Mouse (Mus musculus) liver, postnatal 0 days (tissue): ENCODE measurements at regions not wholly inside any gene's neighbourhood (a gene's known extent, or its start where the extent isn't known, plus 50 kb on each side); places are given as distances from the start of the nearest gene placed in this dataset.

ENCODE experiments used
- ATAC-seq: fragments of 200-750 bp; cut with Nextera tagmentation; 2 replicates; pipeline ENCODE4 v1.8.0; 2017; ENCODE audit warnings: mild to moderate bottlenecking, moderate library complexity
- DNase-seq: peaks from one replicate; pipeline ENCODE4 v3.0.0-alpha.2; 2016
- H3K27ac ChIP-seq: fragments of 300-500 bp; sonication (generic); 2 replicates; pipeline ENCODE4 v1.5.1; 2014; ENCODE audit warnings: antibody characterized with exemption, moderate library complexity, mild to moderate bottlenecking, low read depth
- H3K27me3 ChIP-seq: fragments of 300-500 bp; sonication (generic); 2 replicates; pipeline ENCODE4 v1.6.1; 2014; ENCODE audit warnings: low read length, control low read depth, mixed read lengths; ENCODE audit not compliant: insufficient read depth
- H3K36me3 ChIP-seq: fragments of 300-500 bp; sonication (generic); replicated peaks from 2 replicates; pipeline ENCODE4 v1.6.1; 2014; ENCODE audit warnings: mild to moderate bottlenecking, control low read depth, low read length, moderate library complexity, mixed read lengths; ENCODE audit not compliant: insufficient read depth
- H3K4me1 ChIP-seq: fragments of 300-500 bp; sonication (generic); 2 replicates; pipeline ENCODE4 v1.6.1; 2014; ENCODE audit warnings: antibody characterized with exemption, mild to moderate bottlenecking, control low read depth; ENCODE audit not compliant: insufficient read depth
- H3K4me2 ChIP-seq: fragments of 300-500 bp; sonication (generic); 2 replicates; pipeline ENCODE4 v1.6.1; 2014; ENCODE audit warnings: low read depth, mild to moderate bottlenecking, low read length, moderate library complexity, mixed read lengths
- H3K4me3 ChIP-seq: fragments of 300-500 bp; sonication (generic); 2 replicates; pipeline ENCODE4 v1.5.1; 2014; ENCODE audit warnings: low read depth, low read length
- H3K9ac ChIP-seq: fragments of 300-500 bp; sonication (generic); replicated peaks from 2 replicates; pipeline ENCODE4 v1.6.1; 2014; ENCODE audit warnings: mild to moderate bottlenecking, moderate library complexity
- H3K9me3 ChIP-seq: fragments of 300-500 bp; sonication (generic); 2 replicates; pipeline ENCODE4 v1.6.1; 2016; ENCODE audit warnings: mild to moderate bottlenecking, control low read depth, low read length, mixed read lengths
- CTCF ChIP-seq: sonication (generic); IDR thresholded peaks from 2 replicates; pipeline ENCODE4 v1.5.1; 2016; ENCODE audit warnings: antibody characterized with exemption, low read depth
- EP300 ChIP-seq: IDR thresholded peaks from 2 replicates; pipeline ENCODE4 v1.6.1; 2016; ENCODE audit warnings: antibody characterized with exemption, low read depth, mild to moderate bottlenecking
- WGBS: fragments of 180-500 bp; shearing (Covaris S2); extraction: QIAGEN DNeasy Blood & Tissue Kit; methylation state at CpG from one replicate; pipeline ENCODE4 v1.1.7; 2014; ENCODE audit not compliant: insufficient replicate concordance; 5-methylcytosine and 5-hydroxymethylcytosine counted together

- Histone ChIP-seq H3K4me1 (no peaks in the 10 kb centered on the region), H3K9me3 (no peaks in the 10 kb centered on the region), H3K36me3 (no peaks in the 10 kb centered on the region), H3K27ac (no peak overlapping the region), H3K9ac (no peak overlapping the region), H3K4me2 (no peak overlapping the region), H3K27me3 (no peaks in the 10 kb centered on the region), H3K4me3 (no peak overlapping the region)
- ATAC-seq (no peak), DNase-seq (no peak)
- no peak for TF ChIP-seq EP300
- TF ChIP-seq CTCF: no peak
- 68% methylated on average over 4 of the region's 4 CpGs for WGBS
Measured at GRCm38 (mm10) chr10:109490765-109491164, 480.0 kb upstream of the Syt1 start.

GRCm38 (mm10) chr10:109488000-109488399 lies 477.2 kb upstream of the Syt1 start:
- H3K4me2 ChIP-seq: no peak overlapping the region
- no peaks in the 10 kb centered on the region for H3K4me1 ChIP-seq
- no peak for ATAC-seq
- no peaks in the 10 kb centered on the region for H3K27me3 ChIP-seq
- no peak for DNase-seq
- H3K27ac ChIP-seq: no peak overlapping the region
- no peak overlapping the region for H3K9ac ChIP-seq
- H3K9me3 ChIP-seq: no peaks in the 10 kb centered on the region
- no peaks in the 10 kb centered on the region for H3K36me3 ChIP-seq
- TF ChIP-seq CTCF (no peak), EP300 (no peak)
- 81% methylated on average over 1 of the region's 1 CpGs for WGBS
- no peak overlapping the region for H3K4me3 ChIP-seq

- ATAC-seq (no peak), DNase-seq (no peak)
- Histone ChIP-seq H3K4me2 (no peak overlapping the region), H3K4me1 (no peaks in the 10 kb centered on the region), H3K9ac (no peak overlapping the region), H3K36me3 (no peaks in the 10 kb centered on the region), H3K4me3 (no peak overlapping the region), H3K27ac (no peak overlapping the region), H3K27me3 (no peaks in the 10 kb centered on the region), H3K9me3 (no peaks in the 10 kb centered on the region)
- TF ChIP-seq EP300: no peak
- TF ChIP-seq CTCF: no peak
- WGBS: 69% methylated on average over 7 of the region's 7 CpGs
Measured at GRCm38 (mm10) chr10:109486917-109487604, 476.3 kb upstream of the Syt1 start.

DNA sequence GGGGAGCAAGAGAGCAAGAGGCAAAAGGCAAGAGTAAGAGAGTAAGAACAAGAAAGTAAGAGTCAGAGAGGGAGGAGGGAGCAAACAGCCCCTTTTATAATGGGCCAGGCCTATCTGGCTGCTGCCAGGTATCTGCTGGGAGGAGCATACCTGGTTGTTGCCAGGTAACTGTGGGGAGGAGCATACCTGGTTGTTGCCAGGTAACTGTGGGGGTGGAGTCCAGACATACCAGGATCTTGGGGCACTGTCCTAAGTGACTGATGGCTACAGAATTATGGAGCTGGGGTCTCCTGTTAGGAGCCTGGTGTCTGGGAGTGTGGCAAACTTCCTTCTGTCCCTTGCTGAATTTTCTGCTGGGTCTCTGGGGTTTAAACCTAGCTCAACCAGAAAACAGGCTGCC lies 469.8 kb upstream of the Syt1 start:
- Histone ChIP-seq H3K9ac (no peak overlapping the region), H3K36me3 (no peaks in the 10 kb centered on the region), H3K27ac (no peak overlapping the region), H3K4me2 (no peak overlapping the region), H3K9me3 (no peaks in the 10 kb centered on the region), H3K4me1 (no peaks in the 10 kb centered on the region), H3K27me3 (no peaks in the 10 kb centered on the region), H3K4me3 (no peak overlapping the region)
- DNase-seq (no peak), ATAC-seq (no peak)
- TF ChIP-seq CTCF: no peak
- no peak for TF ChIP-seq EP300

DNA sequence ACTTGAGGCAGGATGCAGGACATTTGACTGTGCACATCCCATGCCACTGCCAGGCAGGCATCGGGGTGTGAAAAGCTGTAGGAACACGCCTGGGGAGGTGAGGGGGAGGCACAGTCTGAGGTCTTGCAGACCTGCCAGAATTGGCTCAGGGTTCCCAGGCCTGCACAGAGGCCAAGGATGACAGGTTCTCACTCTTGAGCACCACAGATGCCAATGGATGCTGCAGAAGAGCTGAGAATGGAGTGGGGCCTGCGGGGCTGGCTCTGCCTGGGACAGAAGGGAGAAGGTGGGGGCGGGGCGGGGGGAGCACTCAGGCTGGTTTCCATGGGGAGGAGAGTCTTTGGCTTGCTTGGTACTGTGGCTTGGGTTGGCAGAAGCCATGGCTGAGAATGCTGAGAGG lies 469.2 kb upstream of the Syt1 start:
- no peaks in the 10 kb centered on the region for H3K27me3 ChIP-seq
- H3K4me1 ChIP-seq: no peaks in the 10 kb centered on the region
- H3K27ac ChIP-seq: no peak overlapping the region
- no peak for ATAC-seq
- DNase-seq: no peak
- TF ChIP-seq EP300 (no peak), CTCF (no peak)
- H3K9ac ChIP-seq: no peak overlapping the region
- H3K4me3 ChIP-seq: no peak overlapping the region
- H3K36me3 ChIP-seq: no peaks in the 10 kb centered on the region
- H3K4me2 ChIP-seq: no peak overlapping the region
- H3K9me3 ChIP-seq: no peaks in the 10 kb centered on the region
- WGBS: 77% methylated on average over 5 of the region's 5 CpGs

DNA sequence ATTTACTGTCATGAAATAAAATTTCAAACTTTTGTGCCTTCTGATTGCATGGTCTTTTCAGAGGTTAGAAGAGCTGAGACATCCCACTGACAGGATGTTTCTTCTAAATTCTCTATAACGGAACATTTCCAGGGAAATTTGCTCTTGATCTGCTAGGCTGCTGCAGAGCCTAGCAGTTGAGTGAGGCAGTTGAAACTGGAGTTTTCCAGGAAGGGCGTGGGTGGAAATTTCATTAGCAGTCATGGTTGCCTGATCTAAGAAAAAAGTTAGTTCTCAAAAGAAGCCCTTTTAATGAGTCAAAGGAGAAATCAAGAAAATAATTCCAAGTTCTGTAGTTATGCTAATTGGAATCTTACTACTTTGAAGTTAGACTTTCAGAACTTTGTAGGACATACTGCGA lies 455.7 kb upstream of the Syt1 start:
- Histone ChIP-seq H3K36me3 (no peaks in the 10 kb centered on the region), H3K4me1 (no peaks in the 10 kb centered on the region), H3K9me3 (no peaks in the 10 kb centered on the region), H3K27me3 (no peaks in the 10 kb centered on the region), H3K4me2 (no peak overlapping the region), H3K9ac (no peak overlapping the region), H3K27ac (no peak overlapping the region), H3K4me3 (no peak overlapping the region)
- ATAC-seq (no peak), DNase-seq (no peak)
- no peak for TF ChIP-seq CTCF
- 69% methylated on average over 3 of the region's 3 CpGs for WGBS

GRCm38 (mm10) chr10:109431112-109431511 lies 420.3 kb upstream of the Syt1 start:
- Histone ChIP-seq H3K9ac (no peak overlapping the region), H3K4me1 (no peaks in the 10 kb centered on the region), H3K4me3 (no peak overlapping the region), H3K27ac (no peak overlapping the region), H3K4me2 (no peak overlapping the region), H3K9me3 (no peaks in the 10 kb centered on the region), H3K36me3 (no peaks in the 10 kb centered on the region), H3K27me3 (no peaks in the 10 kb centered on the region)
- ATAC-seq (no peak), DNase-seq (no peak)
- WGBS: 76% methylated on average over 4 of the region's 4 CpGs
- TF ChIP-seq EP300: no peak
- no peak for TF ChIP-seq CTCF
